Mouse (Mus musculus) spleen, postnatal 0 days (tissue): ENCODE results near the gene Epb41l4b. TPM values are rescaled to one million over a fixed set of nuclear protein-coding genes. Genes with fewer than 3 reads are reported as not detected.

Experiments used
- polyA plus RNA-seq: library from polyadenylated mRNA; unstranded; fragments of >200 nt; fragmentation: Nextera tagmentation; extraction: Ambion mirVana; gene quantifications from 2 replicates; pipeline ENCODE4 v1.2.1, GENCODE M21; 2015

The Epb41l4b gene
- 0.61 and 0.64 TPM in 2 replicates for polyA plus RNA-seq

GRCm38 (mm10) chr4:57143026-57143937, at the start of gene Epb41l4b:
Epb41l4b (minus strand) TSS chr4:57143437.

GRCm38 (mm10) chr4:56990215-56990584, 153.0 kb downstream of the Epb41l4b start, which contains the start of gene Frrs1l:
Frrs1l (minus strand) TSS chr4:56990391.

GRCm38 (mm10) chr4:56946641-56947640, 196.3 kb downstream of the Epb41l4b start, which contains the start of gene Tmem245:
Tmem245 (minus strand) TSS chr4:56947437.

Other genes starting within 250 kb of the Epb41l4b start
- gene Tmem245, start 196.0 kb downstream of the Epb41l4b start, polyA plus RNA-seq, result 2.5 and 3.6 TPM in 2 replicates
- gene Frrs1l, start 153.0 kb downstream of the Epb41l4b start, polyA plus RNA-seq, result not detected in 2 replicates
- gene Ptpn3, start 158.4 kb upstream of the Epb41l4b start, polyA plus RNA-seq, result 0.88 and 1.0 TPM in 2 replicates